Mouse (Mus musculus): ENCODE measurements around the gene Ltbp2. TPM values are rescaled to one million over a fixed set of nuclear protein-coding genes. Genes with fewer than 3 reads are reported as not detected.

Gene Ltbp2
- polyA plus RNA-seq, 1 experiment from 2014 or later: 1.4 TPM

DNA sequence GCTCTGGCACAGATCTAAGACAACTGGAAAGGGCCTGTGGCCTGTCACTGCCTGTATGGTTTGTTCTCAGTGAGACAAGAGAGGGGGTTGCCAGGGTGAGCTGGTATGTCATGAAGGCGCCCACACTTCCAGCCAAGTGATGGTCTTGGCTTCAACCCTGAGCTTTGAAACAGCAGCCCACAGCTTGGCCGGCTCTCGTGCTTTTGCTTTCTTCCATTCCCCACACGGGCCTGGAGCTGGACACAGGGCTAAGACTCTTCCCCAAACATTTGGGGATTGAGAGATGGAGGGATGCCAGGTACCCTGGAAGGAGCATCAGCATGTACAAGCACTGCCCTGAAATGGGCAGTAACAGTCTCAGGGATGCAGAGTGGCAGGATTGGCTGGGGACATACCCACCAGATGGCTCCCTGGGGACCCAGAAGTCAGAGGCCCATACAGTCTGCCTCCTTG is 36.3 kb upstream of the Ltbp2 start:
- Histone ChIP-seq H3K4me3 (ENCODE audit: low read depth, low read length) (no peak overlapping the region), H3K4me1 (replicated peaks; ENCODE audit: control insufficient read depth, insufficient read depth) (no peaks in the 10 kb centered on the region), H3K36me3 (ENCODE audit: control insufficient read depth, insufficient read depth, low read length) (no peaks in the 10 kb centered on the region), H3K27me3 (ENCODE audit: control insufficient read depth, insufficient read depth, low read length) (no peaks in the 10 kb centered on the region), H3K27ac (replicated peaks) (0 out of 2 replicates have a peak overlapping the region, but pooled peaks have one; percentile 13), H3K4me2 (replicated peaks; ENCODE audit: low read depth) (no peak overlapping the region), H3K9ac (ENCODE audit: low read length) (no peak overlapping the region), H3K9me3 (ENCODE audit: control insufficient read depth, low read length) (no peaks in the 10 kb centered on the region)
- no peak for TF ChIP-seq CTCF (IDR thresholded peaks at IDR 0.05; ENCODE audit: low read depth)
- no peak for TF ChIP-seq EP300 (optimal IDR thresholded peaks at IDR 0.05)
- ATAC-seq (ENCODE audit: low FRiP score, low TSS enrichment) (peak; percentile 38; the same call in 1 of the 2 replicates), DNase-seq (ENCODE audit: low spot score) (no peak)
- 52% methylated on average over 4 of the region's 4 CpGs for WGBS

DNA sequence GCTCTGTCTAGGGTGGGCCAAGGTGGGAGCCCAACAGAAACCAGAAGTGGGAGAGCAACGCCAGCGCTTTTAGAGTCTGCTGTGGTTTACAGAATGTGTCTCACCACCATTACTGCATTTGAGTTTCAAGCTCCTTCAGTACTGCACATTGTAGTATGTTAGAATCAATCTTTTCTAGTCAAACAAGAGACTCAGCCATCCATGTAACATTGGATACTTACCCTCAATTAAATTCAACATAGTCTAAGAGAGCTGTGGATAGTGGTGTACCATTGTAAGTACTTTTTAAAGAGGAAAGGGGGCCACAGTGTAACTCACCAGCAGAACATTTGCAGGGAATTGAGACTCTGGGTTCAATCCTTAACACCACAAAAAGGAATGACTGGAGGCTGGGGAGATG is 35.3 kb upstream of the Ltbp2 start:
- TF ChIP-seq CTCF (IDR thresholded peaks at IDR 0.05; ENCODE audit: low read depth) (no peak), EP300 (optimal IDR thresholded peaks at IDR 0.05) (no peak)
- no peak overlapping the region for H3K4me3 ChIP-seq (ENCODE audit: low read depth, low read length)
- no peak overlapping the region for H3K27ac ChIP-seq (replicated peaks)

DNA sequence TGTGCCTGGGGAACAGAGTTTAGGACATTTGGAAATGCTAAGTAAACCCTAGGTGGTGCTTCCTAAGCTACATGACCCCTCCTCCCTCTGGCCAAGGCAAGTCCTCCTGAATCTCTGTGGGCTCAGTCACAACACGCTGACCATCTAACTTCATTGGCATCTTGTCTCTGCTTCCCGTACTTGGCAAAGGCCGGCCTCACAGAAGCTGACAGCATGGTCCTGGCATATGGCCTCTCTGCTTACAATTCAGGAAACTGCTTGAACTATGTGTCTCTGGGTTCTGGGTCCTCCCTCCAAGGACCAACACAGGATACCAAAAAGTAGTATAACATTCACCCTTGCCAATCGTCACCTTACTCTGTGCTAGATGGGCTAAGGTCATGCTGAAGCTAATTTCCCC is 33.7 kb upstream of the Ltbp2 start:
- Histone ChIP-seq H3K4me1 (replicated peaks; ENCODE audit: control insufficient read depth, insufficient read depth) (no peaks in the 10 kb centered on the region), H3K27me3 (ENCODE audit: control insufficient read depth, insufficient read depth, low read length) (no peaks in the 10 kb centered on the region), H3K4me2 (replicated peaks; ENCODE audit: low read depth) (no peak overlapping the region), H3K9me3 (ENCODE audit: control insufficient read depth, low read length) (no peaks in the 10 kb centered on the region), H3K27ac (replicated peaks) (no peak overlapping the region), H3K36me3 (ENCODE audit: control insufficient read depth, insufficient read depth, low read length) (no peaks in the 10 kb centered on the region), H3K4me3 (ENCODE audit: low read depth, low read length) (no peak overlapping the region), H3K9ac (ENCODE audit: low read length) (no peak overlapping the region)
- ATAC-seq (ENCODE audit: low FRiP score, low TSS enrichment): no peak
- 93% methylated on average over 4 of the region's 4 CpGs for WGBS
- TF ChIP-seq CTCF (IDR thresholded peaks at IDR 0.05; ENCODE audit: low read depth) (no peak), EP300 (optimal IDR thresholded peaks at IDR 0.05) (no peak)
- no peak for DNase-seq (ENCODE audit: low spot score)

More for the DNA sequence above, 35.3 kb upstream of the Ltbp2 start:
- ATAC-seq (ENCODE audit: low FRiP score, low TSS enrichment) (no peak), DNase-seq (ENCODE audit: low spot score) (no peak)
- Histone ChIP-seq H3K4me1 (replicated peaks; ENCODE audit: control insufficient read depth, insufficient read depth) (no peaks in the 10 kb centered on the region), H3K27me3 (ENCODE audit: control insufficient read depth, insufficient read depth, low read length) (no peaks in the 10 kb centered on the region), H3K36me3 (ENCODE audit: control insufficient read depth, insufficient read depth, low read length) (no peaks in the 10 kb centered on the region), H3K9me3 (ENCODE audit: control insufficient read depth, low read length) (no peaks in the 10 kb centered on the region), H3K4me2 (replicated peaks; ENCODE audit: low read depth) (no peak overlapping the region), H3K9ac (ENCODE audit: low read length) (no peak overlapping the region)
- 81% methylated on average over 2 of the region's 2 CpGs for WGBS

GRCm38 (mm10) chr12:84907627-84908480 is 31.5 kb upstream of the Ltbp2 start:
- ATAC-seq (ENCODE audit: low FRiP score, low TSS enrichment): peak; percentile 53; the same call in 1 of the 2 replicates
- TF ChIP-seq CTCF (IDR thresholded peaks at IDR 0.05; ENCODE audit: low read depth) (peak; percentile 18; the same call in 1 of the 2 replicates), EP300 (optimal IDR thresholded peaks at IDR 0.05) (no peak)
- H3K9me3 ChIP-seq (ENCODE audit: control insufficient read depth, low read length): no peaks in the 10 kb centered on the region
- H3K4me2 ChIP-seq (replicated peaks; ENCODE audit: low read depth): no peak overlapping the region
- whole genome bisulfite sequencing: 42% methylated on average over 10 of the region's 10 CpGs
- H3K4me3 ChIP-seq (ENCODE audit: low read depth, low read length): no peak overlapping the region
- peak; percentile 19 for DNase-seq (ENCODE audit: low spot score)
- H3K27me3 ChIP-seq (ENCODE audit: control insufficient read depth, insufficient read depth, low read length): no peaks in the 10 kb centered on the region
- no peak overlapping the region for H3K9ac ChIP-seq (ENCODE audit: low read length)
- no peaks in the 10 kb centered on the region for H3K36me3 ChIP-seq (ENCODE audit: control insufficient read depth, insufficient read depth, low read length)
- no peaks in the 10 kb centered on the region for H3K4me1 ChIP-seq (replicated peaks; ENCODE audit: control insufficient read depth, insufficient read depth)
- peak overlapping the region; percentile 53 for H3K27ac ChIP-seq (replicated peaks)

DNA sequence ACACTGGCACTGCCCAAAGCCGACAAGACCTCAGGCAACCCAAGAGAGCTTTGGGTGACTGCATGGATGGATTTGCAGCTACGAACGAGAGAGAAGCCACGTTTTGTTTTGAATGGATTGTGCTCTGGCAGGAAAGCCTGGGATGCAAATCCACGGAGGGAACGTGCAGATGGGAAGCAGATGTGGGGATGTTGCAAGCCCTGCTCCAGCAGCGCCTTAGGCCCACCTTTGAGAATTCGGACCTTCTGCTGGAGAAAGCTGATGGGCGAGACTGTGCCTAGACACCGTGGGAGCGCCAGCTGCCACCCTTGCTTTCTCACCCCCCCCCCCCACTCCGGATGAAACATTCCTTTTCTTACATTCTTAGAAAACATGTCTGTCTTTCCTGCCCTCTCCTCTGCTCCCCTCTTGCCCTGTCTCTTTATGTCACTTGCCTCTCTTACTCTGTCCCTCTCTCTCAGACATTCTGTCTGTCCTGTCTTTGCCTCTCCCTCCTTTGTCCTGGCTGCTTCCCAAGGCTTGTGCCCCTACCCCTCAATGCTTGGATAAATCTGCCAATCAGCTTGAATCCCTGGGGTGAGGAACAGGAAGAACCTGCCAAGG is 30.8 kb upstream of the Ltbp2 start:
- no peaks in the 10 kb centered on the region for H3K36me3 ChIP-seq (ENCODE audit: control insufficient read depth, insufficient read depth, low read length)
- ATAC-seq (ENCODE audit: low FRiP score, low TSS enrichment): peak; percentile 42; the same call in 1 of the 2 replicates

More for the DNA sequence above, 30.8 kb upstream of the Ltbp2 start:
- TF ChIP-seq EP300 (optimal IDR thresholded peaks at IDR 0.05): no peak
- TF ChIP-seq CTCF (IDR thresholded peaks at IDR 0.05; ENCODE audit: low read depth): no peak
- H3K9ac ChIP-seq (ENCODE audit: low read length): no peak overlapping the region
- no peaks in the 10 kb centered on the region for H3K27me3 ChIP-seq (ENCODE audit: control insufficient read depth, insufficient read depth, low read length)
- H3K4me3 ChIP-seq (ENCODE audit: low read depth, low read length): no peak overlapping the region
- DNase-seq (ENCODE audit: low spot score): no peak
- 54% methylated on average over 11 of the region's 12 CpGs for WGBS
- H3K4me1 ChIP-seq (replicated peaks; ENCODE audit: control insufficient read depth, insufficient read depth): no peaks in the 10 kb centered on the region
- H3K9me3 ChIP-seq (ENCODE audit: control insufficient read depth, low read length): no peaks in the 10 kb centered on the region
- H3K27ac ChIP-seq (replicated peaks): peak overlapping the region; percentile 53
- H3K4me2 ChIP-seq (replicated peaks; ENCODE audit: low read depth): no peak overlapping the region
